Mouse (Mus musculus) ES-CJ7 (cell line): ENCODE measurements around the gene Kdm5a.
A peak's percentile ranks its signal among the peaks of the same experiment; 100 is the strongest.

Experiments used
- DNase-seq: peaks from one replicate; pipeline ENCODE4 v3.0.0; 2011; ENCODE audit warnings: low read depth, low spot score

Kdm5a gene

GRCm38 (mm10) chr6:120442171-120442749 is 78.3 kb downstream of the Kdm5a start:
- DNase-seq: no peak

- no peak for DNase-seq
These were observed 79.7 kb downstream of the Kdm5a start for GRCm38 (mm10) chr6:120443363-120444355.

DNA sequence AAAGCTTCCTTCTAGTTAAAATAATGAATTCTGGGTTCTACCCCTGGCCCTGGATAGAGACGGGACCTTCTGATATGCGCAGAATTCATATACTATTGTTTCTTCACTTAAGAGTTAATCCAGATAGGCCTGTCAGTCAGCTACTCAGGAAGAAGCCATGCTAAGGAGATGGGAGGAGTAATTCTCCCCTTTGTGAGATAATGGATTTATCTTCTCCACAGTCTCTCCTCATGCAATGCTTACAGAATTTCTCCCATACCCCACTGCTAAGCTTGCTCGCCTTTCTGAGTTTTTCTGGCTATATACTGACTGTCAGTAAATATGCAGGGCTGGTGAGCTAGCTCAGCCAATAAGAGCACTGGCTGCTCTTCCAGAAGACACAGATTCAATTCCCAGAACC is 86.3 kb downstream of the Kdm5a start:
- DNase-seq: no peak

DNA sequence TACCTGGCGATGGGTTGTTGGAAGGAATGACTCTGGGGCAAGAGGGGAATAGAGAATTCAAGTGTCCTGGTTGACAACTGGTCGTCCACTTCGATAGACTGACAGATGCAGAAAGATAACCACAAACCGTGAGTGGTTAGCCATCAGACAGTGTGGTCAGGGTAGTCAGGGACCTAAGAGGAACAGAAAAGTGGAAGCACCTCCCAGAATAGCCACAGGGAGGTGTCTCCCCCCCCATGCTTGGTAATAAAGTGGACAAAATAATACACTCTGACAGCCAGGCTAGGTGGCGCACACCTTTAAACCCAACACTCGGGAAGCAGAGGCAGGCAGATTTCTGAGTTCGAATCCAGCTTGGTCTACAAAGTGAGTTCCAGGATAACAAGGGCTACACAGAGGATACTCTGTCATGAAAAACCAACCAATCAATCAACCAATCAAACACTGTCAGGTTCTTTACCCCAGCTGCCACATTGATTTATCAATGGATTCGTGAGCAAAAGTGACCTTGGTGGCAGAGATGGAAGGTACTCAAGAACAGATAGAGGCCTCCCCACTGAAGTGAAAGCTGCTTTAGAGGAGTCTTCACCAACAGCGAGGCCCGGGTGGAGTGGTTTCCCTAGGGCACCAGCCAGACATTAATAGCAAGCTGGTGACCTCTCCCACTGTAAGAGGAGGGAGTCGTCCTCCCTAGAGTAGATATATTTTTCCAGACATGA is 88.6 kb downstream of the Kdm5a start:
- DNase-seq: no peak

DNA sequence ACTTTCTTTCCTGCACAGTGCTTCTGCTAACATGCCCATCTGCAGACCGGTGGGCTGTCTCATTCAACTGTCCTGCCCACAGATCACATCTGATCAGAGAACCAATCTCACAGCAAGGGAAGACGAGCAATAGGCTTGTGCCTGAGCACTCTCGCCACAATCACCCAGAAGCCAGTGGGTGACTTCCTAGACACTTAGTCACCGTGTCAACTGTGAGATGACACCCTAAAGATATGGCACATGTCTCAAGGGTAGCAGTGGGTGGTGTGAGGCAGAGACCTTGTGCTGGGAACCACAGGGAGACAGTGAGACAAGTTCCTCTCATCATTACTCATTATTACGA is 89.2 kb downstream of the Kdm5a start:
- no peak for DNase-seq

DNA sequence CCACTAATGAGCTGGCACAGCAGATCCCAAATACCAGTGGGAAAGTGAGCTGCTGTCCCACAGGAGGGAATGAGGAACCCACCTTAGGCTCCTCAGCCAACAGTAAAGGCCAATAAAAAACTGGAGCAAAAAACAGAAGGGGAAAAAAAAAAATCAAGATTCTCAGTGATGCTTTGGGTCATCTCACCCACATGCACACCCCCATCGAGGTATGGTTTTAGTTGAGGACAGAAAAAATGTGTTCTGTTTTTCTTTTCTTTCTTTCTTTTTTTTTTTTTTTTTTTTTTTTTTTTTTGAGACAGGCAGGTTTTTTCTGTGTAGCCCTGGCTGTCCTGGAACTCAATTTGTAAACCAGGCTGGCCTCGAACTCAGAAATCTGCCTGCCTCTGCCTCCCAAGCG is 89.6 kb downstream of the Kdm5a start:
- DNase-seq: no peak

- no peak for DNase-seq
These were observed 90.7 kb downstream of the Kdm5a start for GRCm38 (mm10) chr6:120454627-120455077.

- peak; percentile 77 for DNase-seq
These were observed 93.2 kb downstream of the Kdm5a start for GRCm38 (mm10) chr6:120457074-120457473.

DNA sequence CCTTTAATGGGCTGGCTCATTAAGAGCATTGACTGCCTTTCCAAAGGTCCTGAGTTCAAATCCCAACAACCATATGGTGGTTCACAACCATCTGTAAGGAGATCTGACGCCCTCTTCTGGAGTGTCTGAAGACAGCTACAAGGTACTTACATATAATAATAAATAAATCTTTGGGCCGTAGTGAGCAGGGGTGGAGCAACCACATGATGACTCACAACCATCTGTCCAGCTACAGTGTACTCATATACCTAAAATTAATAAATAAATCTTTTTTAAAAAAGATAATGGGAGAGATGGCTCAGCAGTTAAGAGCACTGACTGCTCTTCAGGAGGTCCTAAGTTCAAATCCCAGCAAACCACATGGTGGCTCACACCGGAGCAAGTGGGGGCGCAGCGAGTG is 93.8 kb downstream of the Kdm5a start:
- DNase-seq: no peak

GRCm38 (mm10) chr6:120461217-120461616 is 97.3 kb downstream of the Kdm5a start:
- no peak for DNase-seq

DNA sequence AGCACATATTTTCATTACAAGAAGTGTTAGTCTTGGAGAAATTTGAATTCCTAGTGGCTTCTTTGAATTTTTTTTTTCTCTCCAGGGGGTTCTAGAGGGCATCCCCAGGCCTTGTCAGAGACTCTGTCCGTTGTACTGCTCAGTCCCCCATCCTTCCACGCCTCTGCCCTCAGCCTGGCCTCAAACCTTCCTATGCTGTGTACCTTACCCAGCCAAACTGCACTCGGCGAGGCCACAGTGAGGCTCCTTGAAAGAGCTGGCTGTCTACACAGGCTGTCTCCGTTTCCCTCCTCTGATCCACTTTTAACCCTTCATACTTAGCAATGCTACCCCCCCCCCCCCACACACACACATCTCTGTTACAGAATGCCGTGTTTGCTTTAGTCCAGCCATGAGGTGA is 98.3 kb downstream of the Kdm5a start:
- DNase-seq: no peak

- DNase-seq: peak; percentile 72
These were observed 99.4 kb downstream of the Kdm5a start, which contains the start of gene Il17ra for GRCm38 (mm10) chr6:120463086-120463871. Il17ra (plus strand) TSS chr6:120463247.

- peak; percentile 52 for DNase-seq
These were observed 100.0 kb downstream of the Kdm5a start for GRCm38 (mm10) chr6:120463884-120464283.

GRCm38 (mm10) chr6:120464406-120464939 is 100.5 kb downstream of the Kdm5a start:
- DNase-seq: no peak

DNA sequence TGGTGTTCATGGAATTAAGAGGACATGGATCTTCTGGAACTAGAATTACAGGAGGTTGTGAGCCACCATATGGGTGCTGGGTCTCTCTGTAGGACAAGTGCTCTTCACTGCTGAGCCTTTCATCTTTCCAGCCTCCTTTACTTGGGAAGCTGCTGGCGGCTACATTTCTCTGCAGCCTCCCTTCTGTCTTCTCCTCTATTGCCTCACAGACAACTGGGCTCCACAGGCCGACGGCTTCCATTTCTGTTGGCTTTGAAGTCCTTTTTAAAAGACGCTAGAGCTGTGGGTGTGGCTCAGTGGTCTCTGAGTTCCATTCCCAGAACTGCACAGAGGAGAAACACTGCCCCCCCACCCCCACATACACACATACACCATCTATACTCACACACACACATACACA is 101.5 kb downstream of the Kdm5a start:
- DNase-seq: no peak

DNA sequence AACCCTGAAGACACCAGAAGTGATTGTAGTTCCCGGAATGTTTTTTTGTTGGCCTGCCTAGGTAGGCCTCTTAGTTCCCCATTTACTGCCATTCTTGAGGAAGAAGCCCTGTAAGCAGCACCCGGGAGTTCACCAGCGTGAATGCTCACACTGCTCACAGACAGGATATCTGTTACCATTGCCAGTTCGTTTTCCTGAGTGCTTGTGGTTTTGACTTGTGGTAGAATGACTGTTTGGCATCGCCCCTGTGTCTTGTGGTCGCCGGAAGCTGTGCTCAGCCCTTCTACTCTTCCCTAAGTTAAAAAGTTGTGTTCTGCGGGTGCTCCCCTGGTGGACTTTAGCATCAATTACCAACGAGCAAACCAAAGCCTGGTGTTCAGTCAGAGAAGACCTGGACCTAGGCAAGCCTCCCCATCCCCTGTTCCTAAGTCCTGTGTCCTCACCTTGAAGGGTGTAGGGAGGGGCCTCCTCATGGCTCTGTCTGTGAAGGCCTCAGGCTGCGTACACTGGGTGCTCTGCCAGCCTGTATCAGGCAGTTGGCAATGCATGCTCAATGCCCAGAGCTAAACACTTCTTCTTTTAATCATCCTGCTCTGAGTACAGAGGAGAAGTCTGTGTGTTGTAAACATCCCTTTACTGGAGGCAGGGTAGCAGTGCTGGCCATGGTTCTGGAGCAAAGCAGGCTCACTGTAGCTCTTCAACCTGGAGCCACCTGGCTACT is 102.8 kb downstream of the Kdm5a start:
- no peak for DNase-seq

- DNase-seq: no peak
These were observed 104.3 kb downstream of the Kdm5a start for GRCm38 (mm10) chr6:120468259-120468658.

DNA sequence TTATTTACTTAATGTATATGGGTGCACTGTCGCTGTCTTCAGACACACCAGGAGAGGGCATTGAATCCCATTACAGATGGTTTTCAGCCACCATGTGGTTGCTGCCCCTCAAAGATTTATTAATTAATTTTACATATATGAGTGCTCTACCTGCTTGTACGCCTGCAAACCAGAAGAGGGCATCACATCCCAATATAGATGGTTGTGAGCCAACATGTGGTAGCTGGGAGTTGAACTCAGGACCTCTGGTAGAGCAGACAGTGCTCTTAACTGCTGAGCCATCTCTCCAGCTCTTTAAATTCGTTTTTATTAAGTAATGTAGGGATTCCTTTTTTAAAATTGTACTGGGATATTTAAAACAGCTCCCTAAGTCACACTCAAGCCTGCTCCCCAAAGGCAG is 105.3 kb downstream of the Kdm5a start:
- DNase-seq: no peak

DNA sequence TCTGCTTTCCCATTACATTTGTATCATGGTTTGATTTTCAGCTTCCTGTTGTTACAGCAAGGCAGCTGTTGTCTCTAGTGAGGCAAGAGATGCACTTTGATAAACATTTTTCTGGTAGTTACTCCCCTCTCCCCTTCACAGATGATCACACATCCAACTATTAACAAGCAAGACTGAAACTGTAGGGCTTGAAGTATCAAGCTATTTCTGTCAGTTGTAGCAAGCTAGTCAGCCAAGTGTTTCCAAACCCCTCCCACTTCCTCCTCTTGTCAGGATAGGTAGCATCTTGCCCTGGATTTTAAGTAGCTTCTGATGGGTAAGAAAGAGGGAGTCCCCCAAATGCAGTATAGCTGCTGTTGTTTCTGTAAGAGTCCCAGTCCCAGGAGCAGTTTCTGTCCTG is 105.8 kb downstream of the Kdm5a start:
- no peak for DNase-seq

DNA sequence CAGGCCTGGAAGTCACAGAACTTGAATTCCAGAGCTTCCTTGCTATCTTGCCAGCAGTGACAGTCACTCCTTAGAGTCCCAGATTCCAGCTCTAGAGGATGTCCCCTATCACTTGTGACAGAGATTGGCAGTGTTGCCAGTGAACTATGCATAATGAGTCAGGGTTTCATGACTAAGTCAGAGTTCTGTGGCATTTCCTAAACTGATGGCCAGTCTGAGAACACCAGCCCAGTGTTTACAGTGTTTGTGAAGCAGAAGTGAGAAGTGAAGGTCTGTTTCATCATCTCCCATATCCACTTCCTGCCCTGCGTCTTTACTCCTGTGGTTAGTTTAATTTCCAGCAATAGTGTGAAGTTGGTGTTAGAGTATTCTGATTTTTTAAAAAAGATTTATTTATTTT is 106.7 kb downstream of the Kdm5a start:
- no peak for DNase-seq
